Mouse (Mus musculus) retina, postnatal 1 day (tissue): ENCODE data around the gene Fto.

Source experiments
- DNase-seq: peaks from one replicate; pipeline ENCODE4 v3.0.0-alpha.2; 2012

The Fto gene

DNA sequence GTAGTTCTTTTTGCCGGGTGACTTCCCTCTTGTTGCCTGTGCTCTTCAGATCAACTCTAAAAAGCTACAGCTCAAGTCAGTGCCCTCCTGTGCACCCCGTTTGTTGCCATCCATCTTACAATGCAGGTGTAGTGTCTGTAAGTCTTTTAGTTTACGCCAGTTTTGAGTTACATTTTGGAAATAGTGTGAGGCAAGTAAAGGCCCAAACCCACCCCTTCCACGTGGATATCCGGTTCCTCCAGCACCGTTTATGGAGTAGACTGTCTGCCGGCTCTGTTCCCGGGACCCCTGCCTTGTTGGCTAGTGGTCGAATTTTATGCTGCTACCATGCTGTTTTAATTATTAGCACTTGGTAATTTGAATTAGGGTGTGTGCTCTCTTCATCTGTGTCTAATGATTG, 46.2 kb downstream of the Fto start:
- DNase-seq, result no peak

DNA sequence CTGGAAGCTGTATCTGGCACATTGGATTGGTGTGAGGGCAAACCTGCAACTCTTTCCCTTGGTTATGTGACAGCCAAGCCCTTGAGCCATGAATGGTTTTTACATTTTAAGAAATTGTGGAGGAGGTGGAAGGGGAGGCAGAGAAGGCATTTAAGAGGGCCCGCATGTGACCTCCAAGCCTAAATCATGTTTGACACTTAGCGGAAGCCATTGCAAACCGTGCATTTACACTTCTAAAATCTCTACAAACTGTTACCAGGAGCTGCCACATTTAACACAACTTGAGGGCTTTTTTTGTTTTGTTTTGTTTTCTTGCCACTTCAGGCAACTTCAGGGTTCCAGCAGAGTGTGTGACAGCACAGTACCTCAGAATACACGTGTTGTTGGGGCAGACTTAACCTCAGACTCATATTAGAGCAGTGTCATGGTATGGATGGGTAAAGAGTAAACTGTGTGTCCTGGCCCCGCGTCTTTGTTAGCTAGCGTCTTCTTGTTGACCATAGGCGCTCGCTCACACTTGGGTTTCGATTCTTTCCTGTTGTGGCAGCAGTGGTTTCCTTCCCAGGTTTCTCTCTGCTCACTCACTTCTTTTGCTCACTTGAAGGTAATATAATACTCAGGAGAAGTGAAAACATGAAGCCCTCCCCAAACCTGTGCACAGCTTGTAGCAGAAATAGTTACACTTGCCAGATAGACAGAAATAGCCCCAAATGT, 47.5 kb downstream of the Fto start:
- no peak for DNase-seq

DNA sequence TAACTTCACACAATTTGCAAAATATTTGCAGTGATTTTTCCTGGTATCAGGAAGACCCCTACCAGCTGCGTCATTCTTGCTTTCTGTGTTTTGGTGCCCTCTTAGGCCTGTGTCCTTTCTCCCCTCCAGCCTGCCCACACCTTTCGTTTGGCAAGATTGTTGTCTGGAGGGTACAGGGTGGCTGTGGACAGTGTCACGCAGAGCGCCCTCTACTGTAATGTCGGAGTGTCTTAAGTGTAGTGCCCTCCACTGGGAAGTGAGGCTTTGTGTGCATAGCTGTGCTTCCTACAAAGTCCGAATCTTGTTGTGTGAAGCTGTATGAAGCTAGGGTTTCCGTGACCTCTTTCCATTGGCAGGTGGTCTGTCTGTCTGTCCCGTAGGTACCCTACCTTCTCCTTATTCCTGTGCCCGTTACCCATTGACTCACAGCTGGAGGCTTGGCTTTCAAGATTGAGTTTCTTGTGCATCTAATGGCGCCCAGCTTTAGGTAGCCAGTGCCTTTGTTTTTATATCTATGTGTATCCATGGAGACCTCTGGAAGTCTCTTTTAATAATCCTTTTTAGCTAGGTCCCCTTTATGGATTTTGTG, 50.0 kb downstream of the Fto start:
- DNase-seq, result no peak

DNA sequence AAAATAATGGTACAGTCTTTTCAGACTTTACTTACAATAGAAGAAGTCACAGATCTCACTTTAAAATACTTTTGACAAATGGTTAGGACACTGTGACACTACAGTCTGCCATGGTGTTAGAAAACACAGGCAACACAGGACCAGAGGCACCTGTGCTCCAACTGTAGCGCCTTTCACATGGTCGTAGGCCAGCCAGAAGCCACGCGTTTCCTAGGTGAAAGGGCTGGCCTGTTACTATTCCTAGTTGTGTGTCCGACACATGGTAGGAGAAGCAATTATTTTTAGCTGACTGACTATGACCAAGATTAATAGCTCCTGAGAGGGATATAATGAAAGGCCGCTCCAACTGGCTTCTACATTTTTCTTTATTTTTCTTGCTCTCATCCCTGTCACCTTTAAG, 50.9 kb downstream of the Fto start:
- DNase-seq, result no peak

DNA sequence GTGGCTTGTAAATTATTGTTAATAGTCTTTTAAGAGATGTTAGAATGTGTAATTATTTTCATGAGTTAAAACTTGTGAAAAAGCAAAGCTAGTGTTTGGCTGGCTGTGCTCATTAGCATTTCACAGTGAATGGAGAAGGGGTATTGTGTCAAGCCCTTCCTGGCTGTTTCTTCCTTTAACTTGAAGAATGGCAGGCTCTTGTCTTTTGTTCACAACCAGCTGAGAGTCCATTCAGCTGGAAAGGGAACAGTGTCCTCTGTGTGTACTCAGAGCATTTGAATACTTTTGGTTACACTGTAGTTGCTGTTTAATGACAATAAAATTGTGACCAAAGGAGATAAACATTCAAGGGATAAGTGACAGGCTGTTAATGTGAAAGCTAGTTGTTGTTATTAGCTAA, 52.5 kb downstream of the Fto start:
- DNase-seq, result peak; percentile 94

DNA sequence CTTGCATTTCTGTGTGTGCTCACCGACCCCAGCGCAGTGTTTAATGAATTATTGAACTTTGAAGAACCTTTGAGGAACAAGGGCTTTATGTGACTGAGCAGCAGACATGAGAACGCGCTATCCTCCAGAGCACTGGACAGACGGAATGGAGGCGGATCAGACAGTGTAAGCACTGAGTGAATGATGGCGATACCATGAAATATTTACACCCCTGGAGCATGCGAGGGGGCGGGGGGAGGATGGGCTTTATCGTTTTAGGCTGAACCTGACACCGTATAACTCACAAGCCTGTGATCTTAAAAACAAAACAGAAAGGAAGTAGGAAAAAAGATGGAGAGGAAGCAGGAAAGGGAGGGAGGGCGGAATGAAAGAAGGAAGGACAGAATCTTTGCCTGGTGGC, 57.6 kb downstream of the Fto start:
- peak; percentile 55 for DNase-seq

DNA sequence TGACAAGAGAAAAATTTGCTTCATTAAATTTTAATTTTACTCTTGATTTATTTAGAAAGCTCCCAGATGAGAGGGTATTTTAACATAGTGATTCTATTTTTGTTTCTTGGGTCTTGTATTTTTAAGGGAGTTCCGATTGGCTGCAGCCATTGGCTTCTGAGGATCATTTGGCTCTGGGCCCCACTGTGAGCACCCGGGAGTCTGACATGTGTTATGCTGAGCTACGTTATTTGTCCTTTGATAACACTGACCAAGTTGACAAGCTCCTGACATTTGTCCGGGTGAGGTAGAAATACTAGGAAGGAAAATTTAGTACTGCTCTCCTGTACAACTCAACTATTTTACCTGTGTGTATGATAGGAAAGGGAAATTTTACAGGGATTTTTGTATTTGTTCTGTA, 58.7 kb downstream of the Fto start:
- DNase-seq, result no peak

DNA sequence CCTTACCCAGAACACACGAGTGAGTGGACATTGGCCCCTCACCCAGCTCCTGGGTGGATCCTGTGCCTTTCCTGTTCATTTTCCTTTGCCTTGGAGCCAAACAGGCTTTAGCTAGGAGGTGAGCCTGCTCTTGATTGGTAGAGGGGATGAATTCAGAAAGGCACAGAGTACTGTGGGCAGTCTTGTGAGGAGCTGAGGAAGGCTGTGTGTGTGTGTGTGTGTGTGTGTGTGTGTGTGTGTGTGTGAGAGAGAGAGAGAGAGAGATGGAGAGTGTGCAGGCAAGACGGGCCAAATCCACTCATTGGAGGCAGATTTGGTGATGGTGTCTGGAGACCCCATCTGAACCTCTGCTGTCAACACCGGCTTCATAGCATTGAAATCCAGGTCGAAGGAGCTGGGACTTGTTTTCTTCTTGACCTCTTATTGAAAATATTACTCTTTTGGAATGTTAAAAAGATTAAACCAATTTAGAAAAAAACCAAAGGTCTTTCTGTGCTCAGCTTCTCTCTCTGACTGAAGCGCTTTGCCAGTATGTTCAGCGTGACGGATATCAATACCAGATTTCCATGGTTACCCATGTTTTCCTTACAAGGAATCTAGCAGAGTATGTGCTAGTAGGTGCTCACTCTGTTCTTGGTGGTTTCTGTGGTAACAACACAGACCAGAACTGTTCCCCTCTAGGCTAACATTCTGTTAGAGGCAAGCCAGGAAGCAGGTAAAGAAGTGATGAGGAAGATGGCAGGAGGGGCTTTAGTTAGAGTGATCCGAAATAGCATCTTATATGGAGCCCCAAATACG, 59.7 kb downstream of the Fto start:
- no peak for DNase-seq

DNA sequence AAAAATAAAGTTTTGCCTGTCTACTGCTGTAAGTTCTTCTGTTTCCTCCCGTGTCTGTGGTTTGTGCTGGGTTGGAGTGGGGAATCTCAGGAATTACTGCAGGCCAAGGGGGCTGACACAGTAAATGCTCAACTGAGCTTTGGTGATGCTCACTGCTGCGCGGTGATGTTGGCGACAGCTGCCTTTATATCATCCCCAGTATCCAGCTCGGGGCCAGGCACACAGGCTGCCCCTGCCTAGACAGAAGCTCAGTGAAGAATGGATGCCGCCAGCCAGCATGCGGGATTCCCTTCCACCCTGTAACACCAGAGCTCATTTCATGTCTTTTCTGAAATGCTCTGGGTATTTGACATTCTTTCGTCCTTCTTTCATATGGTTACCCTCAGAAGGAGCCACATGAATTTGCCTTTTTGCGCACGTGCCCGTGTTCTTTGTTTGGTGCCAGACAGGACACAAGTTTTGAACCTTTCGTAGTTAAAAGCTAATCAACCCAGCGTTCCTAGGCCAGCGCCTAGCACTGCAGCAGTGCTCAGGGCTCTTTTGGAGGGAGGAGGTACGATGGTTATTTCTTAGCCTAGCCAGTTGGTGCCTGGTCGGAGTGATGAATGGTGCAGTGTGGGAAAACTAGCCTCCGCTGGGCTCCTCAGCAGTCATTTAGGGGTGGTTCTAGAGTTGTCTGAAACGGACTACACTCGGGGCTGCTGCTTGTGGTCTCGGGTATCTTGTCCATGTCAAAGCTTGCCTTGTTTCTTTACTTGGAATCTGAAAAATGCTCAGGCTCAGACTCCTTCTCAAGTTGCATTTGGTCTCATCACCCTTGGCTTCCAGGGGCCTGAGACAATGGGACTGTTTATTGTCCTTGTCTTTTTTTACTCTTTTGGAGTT, 62.0 kb downstream of the Fto start:
- DNase-seq, result peak; percentile 44

DNA sequence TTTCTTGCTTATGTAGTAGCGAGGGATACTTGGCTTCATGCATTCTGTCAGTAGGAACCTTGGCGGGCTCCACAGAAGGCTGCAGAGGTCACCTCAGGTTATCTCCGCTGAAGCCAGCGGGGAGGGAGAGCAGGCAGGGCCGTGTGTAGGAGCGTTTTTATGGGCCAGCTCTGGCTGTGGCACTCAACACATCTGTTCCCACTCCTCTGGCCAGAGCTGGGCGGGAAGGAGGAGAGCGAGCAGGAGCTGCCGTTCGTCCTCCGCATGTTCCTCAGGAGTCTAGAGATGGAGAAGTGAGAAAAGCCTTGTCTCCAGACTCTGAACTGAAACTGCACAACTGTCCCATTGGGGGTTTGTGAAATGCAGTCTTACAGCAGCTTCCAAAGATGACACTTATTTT, 63.5 kb downstream of the Fto start:
- DNase-seq, result no peak

DNA sequence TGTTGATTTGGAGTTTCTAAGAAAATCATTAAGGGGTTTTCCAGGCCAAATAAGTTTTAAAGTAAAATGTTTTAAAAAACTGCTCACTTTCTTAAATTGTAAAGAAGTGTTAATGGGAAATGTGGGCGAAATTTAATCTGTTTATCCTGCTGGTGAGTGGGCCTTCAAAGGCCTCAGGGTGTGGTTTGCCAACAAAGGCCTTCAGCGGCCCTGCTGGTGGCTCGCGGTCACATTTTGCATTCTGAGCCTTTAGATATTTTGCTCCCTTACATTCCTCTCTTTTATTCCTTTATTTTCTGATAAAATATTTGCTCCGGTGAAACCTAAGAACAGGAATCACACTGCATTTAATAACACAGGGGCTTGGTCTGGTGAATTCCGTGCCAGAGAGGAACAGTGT, 64.0 kb downstream of the Fto start:
- DNase-seq, result no peak

DNA sequence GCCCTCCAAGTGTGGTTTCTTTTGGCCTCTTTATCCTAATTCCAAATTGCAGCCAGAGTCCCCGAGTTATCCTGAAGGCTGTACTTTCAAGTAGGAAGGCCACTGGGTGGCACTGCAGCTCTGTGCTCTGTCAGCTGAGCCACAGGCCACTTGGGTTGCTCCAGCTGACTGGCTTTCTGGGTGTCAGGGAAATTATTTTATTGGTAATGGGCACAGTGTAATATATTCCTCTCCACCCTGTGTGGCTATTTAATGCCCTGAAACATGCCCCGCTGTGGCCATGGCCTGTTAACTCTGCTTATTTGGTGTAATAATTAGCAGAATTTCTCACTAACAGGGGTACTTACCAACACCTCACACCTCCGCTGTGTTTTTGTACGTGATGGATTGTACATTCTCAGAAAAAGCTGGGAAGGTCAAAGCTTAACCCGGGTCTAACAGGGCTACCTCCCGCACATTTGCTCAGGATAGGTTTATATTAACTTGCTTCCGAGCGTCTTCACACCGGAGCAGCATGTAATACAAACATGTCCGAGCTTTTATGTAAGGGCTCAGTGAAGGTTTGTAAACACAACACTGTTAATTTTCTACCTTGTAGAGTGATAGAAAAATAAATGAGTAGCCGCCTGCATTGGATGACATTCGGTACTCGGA, 65.6 kb downstream of the Fto start:
- peak; percentile 86 for DNase-seq

DNA sequence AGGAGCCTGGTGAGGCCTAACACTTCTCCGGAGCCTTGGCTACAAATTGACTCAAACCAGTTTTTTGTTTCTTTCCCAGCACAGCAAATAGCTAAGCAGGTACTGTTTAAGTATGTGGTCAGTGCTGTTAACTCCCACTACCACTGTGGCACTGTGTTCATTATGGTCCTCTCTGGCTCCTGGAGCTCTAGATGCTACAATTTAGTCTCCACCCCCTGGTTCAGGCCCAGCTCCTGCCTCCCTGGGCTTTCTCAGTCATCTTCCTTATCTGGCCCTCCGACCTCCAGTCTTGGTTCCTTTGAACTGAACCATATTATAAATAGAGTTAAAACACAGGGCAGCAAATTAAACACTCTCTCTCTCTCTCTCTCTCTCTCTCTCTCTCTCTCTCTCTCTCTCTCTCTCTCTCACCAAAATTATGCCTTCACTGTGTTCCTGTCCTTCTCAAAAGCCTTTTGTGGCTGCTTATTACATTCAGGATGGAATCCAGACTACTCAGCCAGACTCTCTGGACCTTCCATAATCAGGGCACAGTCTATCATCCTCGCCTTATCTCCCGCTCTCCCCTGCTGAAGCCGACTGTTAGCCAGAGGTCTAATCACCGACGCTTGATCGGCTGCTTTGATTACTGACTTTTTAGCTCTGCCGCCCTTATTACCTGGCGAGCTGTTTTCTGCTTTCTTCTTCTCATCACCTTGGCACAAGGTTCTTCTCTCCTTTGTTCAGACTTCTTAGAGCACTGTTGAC, 67.6 kb downstream of the Fto start:
- DNase-seq, result no peak

DNA sequence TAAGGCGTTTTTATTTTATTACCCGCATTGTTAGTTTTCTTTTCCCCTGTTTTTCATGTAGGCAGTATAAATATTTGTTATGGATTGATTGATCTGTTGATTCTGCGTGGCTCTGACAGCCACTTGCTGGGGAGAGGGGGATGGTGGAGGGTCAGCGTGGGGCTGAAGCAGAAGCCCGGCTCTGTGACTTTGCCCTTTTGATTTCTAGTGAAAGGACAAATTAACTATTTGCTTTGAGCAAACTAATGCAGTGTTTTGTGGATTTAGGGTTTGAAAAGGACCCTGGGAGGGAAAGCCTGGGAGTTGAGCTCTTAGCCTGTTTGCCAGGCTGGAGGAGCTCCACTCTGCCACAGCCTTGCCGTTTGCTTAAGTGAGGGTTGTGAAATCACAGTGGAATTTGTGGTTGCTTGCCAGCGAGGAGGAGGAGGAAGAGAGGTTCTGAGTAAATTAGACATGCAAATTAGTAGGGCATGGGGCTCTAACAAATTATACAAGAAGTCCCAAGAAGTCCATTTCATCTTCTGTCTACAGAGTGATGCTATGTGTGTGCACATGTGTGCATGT, 68.3 kb downstream of the Fto start:
- DNase-seq, result no peak

DNA sequence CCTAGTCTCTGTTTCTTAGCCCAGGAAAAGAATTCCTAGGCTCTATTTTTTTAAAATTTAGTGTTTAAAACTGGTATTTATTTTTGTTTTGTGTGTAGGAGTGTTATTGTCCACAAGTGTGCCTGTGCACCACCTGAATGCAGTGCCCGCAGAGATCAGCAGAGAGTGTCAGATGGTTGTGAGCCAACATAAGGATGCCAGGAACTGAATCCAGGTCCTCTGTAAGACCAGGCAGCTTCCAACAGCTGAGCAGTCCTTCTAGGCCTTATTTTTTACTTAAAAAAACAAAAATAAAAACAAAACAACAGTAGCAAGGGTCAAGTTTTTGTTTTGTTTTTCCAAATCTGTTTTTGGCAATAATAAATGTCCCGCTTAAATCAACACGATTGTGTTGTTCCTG, 69.9 kb downstream of the Fto start:
- DNase-seq, result no peak

DNA sequence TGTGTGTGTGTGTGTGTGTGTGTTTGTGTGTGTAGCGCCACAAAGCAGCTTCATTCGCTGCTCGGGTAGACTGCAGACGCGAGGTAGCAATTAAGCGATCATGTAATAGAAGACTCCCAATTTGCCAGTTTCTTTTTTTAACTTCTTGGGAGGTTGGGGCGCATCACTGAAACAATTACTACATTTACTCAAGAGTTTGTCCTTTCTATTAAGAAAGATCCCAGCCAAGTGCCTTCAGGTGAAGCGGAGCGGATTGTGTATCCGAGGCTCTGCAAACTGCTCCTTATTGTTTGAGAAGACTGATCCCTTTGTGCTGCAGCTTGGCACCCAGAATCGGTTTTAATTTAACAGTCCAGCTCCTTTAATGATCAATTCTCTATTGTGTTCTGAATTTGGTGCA, 70.5 kb downstream of the Fto start:
- peak; percentile 81 for DNase-seq

DNA sequence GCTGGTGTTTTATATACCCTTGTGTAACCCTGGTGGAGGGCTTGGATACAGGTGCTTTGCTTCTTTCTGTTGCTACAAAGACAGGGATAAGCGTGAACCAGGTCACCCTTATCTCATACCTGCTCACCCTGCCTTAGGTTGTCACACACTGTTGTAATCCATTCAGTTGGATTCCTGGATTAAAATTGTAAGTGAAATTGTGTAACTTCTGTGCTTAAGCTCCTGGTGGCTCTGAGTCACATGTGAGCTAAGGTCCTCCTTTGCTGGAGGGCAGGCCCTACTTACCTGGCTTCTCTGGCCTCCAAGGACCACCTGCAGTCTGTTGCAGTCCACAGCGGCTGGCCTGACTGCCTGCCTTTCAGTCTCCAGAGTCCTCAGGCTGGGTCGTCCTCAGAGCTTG, 71.1 kb downstream of the Fto start:
- no peak for DNase-seq

DNA sequence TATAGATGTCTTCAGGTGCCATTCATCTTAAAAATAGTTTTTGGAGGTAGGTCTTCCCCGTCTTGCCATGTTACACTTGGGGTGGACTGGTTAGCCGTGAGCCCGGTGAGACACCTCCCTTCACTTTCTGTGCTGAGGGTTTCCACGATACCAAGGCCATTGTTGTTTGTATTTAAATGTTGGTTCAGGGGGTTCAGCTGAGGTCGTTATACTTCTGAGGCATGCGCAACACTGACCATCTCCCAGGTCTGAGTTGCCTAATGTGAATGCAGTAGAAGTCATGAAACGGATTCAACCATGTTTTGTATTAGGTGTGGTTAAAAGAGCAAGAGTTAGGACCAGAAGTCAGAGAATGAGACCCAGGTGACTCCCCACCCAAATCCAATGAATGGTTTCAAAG, 72.5 kb downstream of the Fto start:
- no peak for DNase-seq

DNA sequence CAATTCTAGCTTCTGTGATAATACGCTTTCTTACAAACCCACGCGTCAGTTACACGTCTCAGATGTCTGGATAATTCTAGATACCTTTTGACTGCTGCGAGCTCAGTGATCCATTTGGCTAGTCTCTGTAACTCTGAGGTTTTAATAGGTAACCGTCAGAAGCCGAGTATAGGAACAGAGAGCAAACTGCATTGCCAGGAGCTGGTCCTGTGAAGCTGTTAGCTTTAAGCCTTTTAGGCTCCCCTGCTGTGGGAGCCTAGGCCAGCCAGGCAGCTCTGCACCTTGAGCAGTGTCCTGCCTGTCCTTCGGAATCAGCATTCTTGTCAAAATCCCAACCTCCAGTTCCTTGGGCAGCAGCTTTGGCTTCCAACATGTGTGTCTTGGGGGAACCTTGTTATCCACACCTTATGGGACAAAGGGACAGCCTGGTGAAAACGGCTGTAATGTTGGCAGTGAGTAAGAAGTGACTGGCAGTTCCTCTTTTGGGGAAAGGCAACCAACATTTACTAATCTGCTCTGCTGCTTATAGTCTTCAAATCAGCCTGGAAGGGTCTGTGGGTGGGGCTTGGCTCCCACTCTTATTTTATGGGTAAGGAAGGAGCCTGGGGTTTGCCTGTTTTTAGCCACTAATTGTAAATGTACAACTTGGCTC, 77.2 kb downstream of the Fto start:
- DNase-seq, result no peak

DNA sequence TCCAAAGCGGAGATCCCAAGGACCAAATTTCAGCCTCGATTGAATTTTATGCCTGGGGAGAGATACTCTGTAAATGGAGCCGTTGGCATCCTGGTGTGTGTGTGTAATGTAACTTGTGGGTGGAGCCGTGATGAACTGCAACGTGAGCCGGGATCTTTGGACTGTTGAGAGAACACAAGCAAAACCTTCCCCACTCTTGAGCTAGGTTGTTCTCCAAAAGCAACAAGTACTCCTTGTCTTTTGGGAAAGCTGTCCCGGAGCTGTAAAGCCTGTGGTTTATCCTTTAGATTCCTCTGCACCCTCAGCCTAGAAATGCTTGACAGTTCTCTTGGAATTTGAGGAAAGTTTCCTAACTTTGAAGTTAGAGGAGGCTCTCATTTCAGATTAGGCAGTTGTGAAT, 78.9 kb downstream of the Fto start:
- no peak for DNase-seq
